Mouse (Mus musculus): ENCODE data around the gene Nobox.

Nobox gene

GRCm38 (mm10) chr6:43309454-43309853 is at the start of gene Nobox:
TSS of gene Nobox (minus strand) at chr6:43309554.
- no peak for DNase-seq (ENCODE audit: low spot score)

GRCm38 (mm10) chr6:43354562-43355241 is 45.3 kb upstream of the Nobox start:
- DNase-seq (ENCODE audit: low spot score) = no peak

DNA sequence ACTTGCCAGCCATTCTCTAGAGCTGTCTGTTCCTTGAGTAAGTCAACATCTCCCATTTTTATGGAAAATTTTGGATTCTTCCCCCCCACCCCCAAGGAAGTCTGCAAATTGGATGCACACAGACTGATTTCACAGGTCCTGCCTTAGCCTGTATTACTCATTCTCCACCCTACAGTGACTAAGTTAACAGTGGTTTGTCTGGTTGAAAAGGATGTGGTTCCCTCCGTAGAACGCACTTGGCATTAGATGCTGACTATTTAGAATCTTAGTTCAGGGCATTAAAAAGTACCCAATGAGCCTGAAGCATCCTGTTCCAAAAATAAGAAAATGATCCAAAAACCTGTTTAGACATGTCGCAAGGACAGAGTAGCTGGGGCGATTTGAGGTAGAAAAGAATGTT is 44.1 kb upstream of the Nobox start:
- DNase-seq (ENCODE audit: low spot score) = no peak

DNA sequence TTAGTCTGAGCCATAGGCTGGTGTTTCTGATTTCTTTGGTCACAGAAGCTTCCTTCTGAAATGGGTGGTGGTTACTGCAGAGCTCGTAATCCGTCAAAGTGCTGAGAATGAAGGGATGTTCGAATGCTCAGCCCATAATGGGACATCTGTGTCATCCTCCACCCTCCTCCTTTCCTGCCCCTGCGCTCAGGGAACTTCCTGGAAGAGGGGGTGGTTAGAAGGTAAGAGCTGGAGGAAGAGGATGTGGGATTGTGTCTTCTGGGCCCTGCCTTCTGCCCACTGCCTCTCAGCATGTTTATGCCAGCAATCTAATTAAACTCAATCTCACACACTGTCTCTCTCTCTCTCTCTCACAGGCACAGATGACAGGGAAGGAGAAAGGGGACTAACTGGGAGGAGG is 39.7 kb upstream of the Nobox start:
- no peak for DNase-seq (ENCODE audit: low spot score)

- DNase-seq (ENCODE audit: low spot score) = no peak
Measured at GRCm38 (mm10) chr6:43347637-43348036, 38.3 kb upstream of the Nobox start.

DNA sequence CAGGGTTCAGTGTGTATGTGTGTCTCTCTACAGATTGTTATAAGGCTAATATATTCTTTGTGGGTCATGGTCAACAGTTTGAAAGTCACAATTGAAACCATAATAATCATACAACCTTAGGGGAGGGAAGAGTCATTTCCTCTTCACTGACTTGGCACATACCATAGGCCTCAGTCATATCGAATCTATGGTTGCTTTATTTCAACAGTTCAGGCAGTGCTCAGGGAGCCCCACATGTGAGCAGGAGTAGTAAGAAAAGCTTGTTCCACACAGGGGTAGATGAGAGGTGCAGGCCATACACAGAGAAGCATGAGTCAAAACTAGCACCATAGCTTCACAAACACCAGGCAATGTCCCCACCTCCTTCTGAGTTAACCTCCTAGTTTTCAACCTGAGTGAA is 33.7 kb upstream of the Nobox start:
- DNase-seq (ENCODE audit: low spot score) = no peak

GRCm38 (mm10) chr6:43342386-43342785 is 33.0 kb upstream of the Nobox start:
- DNase-seq (ENCODE audit: low spot score) = peak; percentile 2

DNA sequence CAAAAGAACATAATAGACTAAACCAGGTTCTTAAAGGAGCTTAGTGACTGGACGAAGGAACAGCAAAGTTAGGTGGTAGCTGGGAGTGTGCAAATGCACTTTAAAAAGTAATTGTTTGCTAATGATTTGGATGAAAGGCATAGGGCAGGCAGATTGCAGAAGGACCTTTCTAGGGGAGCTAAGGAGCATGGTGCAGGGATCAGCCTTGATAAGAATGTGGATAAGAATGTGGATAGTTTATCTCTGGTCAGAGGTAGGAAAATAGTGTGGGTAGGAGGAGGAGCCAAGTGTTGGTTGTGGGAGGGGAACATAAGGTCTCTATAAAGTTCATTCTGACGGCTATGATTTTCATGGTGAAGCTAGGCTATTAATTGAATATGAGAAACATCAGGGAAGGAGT is 29.4 kb upstream of the Nobox start:
- no peak for DNase-seq (ENCODE audit: low spot score)

DNA sequence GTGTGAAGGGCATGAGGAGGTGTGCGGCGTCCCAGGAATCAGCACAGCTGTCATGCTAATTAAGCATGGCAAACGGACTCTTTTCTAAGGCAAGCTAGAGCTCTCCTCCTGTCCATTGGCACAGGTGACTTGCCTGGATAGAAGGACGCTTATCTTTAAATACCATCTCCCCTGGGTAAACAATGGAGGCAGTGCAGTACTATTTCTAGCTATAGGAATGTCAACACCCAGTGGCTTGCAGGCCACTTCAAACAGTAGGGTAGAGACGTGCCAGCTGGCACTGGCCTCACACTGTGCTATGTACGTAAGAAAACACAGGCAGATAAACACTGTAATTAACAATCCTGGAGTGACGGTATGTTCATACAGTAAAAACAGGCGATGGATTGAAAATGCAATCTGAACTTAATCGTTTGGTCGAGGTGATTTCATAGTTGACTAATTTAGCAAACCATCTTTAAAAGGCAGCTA is 28.2 kb upstream of the Nobox start:
- DNase-seq (ENCODE audit: low spot score) = peak; percentile 79

DNA sequence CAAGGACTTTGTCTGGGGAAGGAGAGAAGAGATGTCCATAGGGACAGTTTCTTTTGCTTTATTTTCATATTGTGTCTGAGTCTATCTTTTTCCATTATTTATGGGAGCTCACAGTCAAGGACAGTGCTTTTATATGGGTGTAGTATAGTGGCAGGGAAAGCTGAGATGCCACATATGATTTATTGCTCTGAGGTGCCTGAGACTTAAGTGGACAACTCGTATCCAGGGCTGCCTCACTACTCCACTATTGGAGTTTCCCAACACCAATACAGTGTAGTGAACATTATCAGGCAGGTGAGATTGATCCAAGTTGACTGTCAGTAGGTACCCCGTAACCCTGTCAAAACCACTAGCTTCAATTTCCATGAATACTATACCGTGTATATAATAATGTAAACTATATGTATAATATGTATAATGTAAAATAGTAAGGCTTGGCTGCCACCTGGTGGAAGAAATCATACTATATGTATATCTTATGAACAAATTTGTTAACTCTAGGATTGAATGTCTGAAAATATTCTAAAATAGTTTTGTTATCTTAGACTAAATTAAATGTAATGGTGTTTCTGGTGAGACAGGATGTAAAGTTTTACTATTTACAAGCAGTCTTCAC is 26.4 kb upstream of the Nobox start:
- no peak for DNase-seq (ENCODE audit: low spot score)

- DNase-seq (ENCODE audit: low spot score) = no peak
Measured at GRCm38 (mm10) chr6:43333479-43333878, 24.1 kb upstream of the Nobox start.

DNA sequence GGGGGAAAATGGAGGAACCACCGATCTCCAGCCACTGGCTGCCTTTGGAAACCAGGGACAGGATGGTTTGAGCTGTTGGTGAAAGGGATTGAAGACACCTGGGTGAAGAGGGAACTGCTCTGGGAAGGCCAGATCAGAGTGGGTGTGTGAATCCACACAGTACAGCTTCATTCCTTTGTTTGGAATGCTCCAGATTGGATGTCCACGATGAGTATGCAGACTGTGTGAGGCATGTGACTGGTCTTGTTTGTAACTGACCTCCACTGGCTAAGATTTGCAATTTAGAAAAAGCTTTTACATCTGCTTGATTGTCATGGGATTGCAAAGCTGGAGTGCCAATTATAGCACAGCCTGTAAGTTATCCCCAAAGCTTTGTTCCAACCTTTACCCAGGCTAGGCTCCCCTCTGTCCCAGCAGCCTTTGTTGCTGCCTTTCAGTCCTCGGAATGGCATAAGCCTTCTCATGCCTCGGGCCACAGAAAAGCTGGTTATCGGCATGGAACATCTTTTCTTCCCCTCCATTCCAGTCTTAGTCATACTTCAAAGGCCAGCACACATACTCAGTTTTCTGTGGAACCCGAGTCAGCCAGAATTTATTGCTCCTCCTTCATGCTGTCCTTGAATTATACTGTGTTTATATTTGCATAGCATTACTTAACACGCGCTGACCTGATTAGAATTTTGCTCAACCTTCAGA is 3.8 kb upstream of the Nobox start:
- peak; percentile 17 for DNase-seq (ENCODE audit: low spot score)

DNA sequence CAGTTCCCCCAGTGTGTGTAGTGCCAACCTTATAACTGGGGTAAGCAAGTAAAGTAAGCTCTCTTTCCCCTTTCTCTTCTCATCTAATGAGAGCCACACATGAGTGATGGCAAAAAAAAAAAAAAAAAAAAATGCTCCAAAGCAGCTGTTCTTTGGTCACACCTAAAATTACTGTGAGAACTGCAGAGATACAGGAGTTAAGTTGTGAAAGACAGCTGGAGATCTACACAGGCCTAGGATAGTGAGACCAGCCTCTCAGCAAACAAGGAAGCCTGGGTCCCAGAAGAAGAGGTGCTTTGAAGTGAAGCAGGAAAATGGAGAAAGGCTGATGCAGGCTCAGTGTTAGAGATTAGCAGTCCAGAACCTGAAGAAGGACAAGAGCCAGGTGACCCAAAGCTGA is 3.2 kb upstream of the Nobox start:
- DNase-seq (ENCODE audit: low spot score) = no peak

DNA sequence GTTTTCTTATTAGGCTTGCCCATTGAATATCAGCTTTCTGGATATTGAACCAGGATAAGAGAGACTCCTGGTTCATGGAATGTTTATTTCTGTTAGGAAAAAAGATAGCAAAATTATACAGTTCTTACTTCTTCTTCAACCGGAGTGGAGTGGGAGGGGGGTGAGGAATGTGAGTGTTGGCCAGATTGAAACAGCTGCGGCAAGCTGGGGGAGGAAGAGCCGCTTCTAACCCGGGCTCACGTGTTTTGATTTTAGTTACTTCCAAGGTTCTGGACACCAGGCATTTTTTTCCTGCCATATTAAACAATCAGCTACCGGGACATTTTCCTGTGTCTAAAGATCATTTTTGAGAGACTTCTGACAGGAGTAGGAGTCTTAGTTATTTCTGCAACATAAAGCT is 717 bp upstream of the Nobox start:
- peak; percentile 19 for DNase-seq (ENCODE audit: low spot score)

DNA sequence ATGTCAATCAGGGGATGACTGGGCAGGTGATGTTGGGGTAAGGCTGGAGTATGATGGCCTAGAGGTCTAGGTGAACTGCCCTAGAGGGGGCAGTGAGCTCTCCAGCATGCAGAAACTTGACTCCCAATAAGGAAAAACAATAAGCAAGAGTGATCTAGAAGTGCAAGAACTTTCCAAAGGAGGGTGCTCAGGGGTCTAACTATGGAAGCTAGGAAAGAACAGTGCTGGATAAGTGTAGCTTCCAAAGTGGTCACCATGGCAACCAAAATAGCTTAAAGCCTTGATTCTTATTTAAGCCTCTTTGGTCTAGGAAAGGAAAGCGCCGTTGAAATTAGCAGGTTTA is 11.9 kb downstream of the Nobox start:
- DNase-seq (ENCODE audit: low spot score) = no peak

- DNase-seq (ENCODE audit: low spot score) = peak; percentile 48
Measured at GRCm38 (mm10) chr6:43296798-43297507, 12.4 kb downstream of the Nobox start.

GRCm38 (mm10) chr6:43295908-43296307 is 13.4 kb downstream of the Nobox start:
- DNase-seq (ENCODE audit: low spot score) = no peak

DNA sequence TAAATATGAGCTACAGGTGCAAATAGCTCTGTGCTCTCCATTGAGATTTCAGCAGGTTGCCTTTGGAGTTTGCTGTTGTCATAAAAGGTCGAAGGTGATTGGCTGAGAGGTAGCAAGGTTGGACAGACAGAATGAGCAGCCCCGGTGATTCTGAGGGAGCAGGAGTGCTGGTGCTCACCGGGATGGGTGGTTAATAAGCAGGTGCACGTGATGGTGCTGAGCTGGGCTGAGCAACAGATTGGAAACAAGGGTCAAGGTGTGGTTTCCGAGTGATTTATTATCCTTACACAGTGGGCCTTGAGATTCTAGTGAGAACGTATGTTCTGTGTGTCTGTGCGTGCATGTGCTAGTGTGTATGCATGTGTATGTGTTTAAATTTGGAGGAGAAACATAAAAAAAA is 16.2 kb downstream of the Nobox start:
- no peak for DNase-seq (ENCODE audit: low spot score)

- peak; percentile 26 for DNase-seq (ENCODE audit: low spot score)
Measured at GRCm38 (mm10) chr6:43292471-43293076, 16.8 kb downstream of the Nobox start.

DNA sequence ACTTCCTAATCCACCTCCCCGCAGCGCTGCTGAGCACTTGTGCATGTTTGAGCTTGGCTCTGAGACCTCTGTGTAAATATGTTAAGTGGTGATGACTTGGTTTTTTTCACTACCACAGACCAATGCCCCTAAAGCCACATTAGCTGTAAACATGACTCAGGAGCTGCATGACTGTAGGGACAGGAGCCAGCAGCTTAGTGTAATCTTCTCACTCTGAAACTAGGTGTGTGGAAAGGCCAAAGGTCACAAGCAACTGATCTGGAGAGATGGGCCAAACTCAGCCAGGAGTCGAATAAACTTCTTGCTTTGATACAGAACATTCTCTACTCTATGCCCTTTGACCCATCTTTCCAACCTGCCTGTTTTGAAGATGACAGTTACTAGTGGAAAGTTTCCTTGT is 17.3 kb downstream of the Nobox start:
- DNase-seq (ENCODE audit: low spot score) = no peak

GRCm38 (mm10) chr6:43280481-43280880 is 28.9 kb downstream of the Nobox start:
- DNase-seq (ENCODE audit: low spot score) = no peak

- DNase-seq (ENCODE audit: low spot score) = no peak
Measured at GRCm38 (mm10) chr6:43278247-43278646, 31.1 kb downstream of the Nobox start.

Data from lung, postnatal 25 days (tissue).